Mouse (Mus musculus) urinary bladder, adult 18-20 months (tissue): Measurements from ENCODE around the gene Aoc1.
A peak's percentile ranks its signal among the peaks of the same experiment; 100 is the strongest.

Source experiments
- DNase-seq, 2 experiments: peaks; one replicate each; pipeline ENCODE4 v3.0.0; 2022; ENCODE audit warnings: low spot score in 2 of 2, mixed read lengths in 2 of 2

Gene Aoc1

DNA sequence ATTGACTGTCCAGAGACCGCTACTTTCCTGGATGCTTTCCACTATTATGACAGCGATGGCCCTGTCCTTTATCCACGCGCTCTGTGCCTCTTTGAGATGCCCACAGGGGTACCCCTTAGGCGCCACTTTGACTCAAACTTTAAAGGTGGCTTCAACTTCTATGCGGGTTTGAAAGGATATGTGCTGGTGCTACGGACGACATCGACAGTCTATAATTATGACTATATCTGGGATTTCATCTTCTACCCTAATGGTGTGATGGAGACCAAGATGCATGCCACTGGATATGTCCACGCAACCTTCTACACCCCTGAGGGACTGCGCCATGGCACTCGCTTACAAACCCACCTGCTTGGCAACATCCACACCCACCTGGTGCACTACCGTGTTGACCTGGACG, 33.7 kb downstream of the Aoc1 start:
- DNase-seq = no peak

DNA sequence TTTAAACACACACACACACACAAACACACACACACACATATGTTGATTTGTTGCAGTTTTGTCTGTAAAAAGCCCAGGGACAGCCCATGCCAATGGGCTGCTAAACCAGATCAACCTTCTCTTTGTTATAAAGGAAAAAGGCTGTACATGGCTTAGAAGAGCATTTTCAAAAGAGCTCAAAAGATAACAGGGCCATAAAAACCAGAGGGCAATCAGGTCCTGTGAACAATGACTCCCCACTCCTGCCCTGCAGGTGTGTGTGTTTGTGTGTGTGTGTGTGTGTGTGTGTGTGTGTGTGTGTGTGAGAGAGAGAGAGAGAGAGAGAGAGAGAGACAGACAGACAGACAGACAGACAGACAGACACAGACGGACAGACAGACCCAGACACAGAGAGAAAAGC, 36.5 kb downstream of the Aoc1 start:
- DNase-seq = no peak

DNA sequence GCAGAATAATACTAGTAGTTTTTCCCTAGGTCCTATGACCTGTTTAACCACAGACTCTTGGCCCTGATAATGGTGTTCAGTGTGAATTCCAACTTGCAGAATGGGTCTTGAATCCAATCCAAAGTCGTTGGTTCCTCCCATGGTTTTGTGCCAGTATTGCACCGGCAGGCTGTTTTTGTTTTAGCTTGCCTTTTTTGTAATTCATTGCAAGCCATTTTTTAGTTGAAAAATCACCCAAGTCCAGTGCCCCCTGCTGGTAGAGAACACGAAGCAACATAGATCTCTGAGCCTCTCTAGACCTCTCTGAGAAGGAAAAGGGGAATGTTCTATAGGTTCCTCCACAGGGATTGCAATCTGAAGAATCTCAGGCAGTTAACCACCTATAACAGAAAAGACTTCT, 39.3 kb downstream of the Aoc1 start:
- no peak for DNase-seq

DNA sequence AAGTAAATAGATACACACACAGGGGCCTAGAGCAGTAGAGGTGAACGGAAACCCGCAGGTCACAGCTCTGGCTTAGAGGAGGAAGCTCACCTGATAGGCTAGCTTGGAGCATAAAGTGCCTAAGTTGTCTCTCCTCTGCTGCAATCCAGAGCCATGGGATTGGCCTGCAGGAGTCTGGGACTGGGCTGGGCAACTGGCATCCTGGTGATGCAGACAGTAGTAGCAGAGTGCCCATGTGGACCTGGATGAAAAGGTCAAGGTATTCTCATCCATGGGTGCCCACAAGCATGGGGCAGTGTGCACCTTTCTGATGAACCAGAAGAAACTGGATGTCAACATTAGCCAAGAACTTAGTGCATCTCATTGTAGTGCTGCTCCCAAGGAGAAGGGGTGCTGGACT, 40.9 kb downstream of the Aoc1 start:
- no peak for DNase-seq

DNA sequence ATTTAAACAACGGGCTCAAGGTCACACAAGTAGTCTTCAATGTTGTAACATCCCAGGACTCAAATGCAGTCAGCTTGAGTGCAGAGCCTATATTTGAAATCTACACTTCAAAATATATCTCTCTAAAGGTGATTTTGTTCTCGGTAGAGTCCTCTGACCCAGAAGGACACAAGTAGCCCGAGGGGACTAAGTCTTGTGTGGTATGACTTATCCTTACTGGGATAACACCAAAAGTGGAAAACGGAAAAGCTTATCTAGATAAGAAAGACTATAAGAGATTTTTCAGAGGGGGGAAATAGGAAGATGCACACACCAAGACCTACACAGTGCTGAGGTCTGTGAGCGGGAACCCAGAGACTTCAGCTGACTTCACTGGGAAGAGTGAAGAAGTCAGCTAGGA, 56.9 kb downstream of the Aoc1 start, which contains the start of gene 1600015I10Rik:
Gene 1600015I10Rik, plus strand, starts transcription at position 301 of the 400 bp plus-strand sequence.
- DNase-seq = no peak

DNA sequence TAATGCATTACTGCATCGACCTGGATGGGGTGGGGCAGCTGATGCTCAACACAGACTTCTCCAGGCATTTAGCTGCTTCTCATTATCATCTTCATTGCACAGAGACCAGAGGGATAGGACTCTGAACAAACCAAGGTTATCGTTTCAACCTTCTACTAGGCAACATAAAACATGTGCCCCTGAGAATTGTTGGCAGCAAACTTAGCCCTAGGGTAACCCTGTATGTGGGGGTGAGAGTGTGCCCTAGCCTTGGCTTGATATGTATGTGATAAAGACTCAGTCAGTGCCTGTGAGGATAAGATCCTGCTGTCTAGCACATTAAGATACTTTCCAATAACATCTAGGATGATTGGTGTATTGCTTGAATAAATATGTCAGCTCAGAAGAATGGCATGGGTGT, 76.9 kb downstream of the Aoc1 start:
- no peak for DNase-seq

DNA sequence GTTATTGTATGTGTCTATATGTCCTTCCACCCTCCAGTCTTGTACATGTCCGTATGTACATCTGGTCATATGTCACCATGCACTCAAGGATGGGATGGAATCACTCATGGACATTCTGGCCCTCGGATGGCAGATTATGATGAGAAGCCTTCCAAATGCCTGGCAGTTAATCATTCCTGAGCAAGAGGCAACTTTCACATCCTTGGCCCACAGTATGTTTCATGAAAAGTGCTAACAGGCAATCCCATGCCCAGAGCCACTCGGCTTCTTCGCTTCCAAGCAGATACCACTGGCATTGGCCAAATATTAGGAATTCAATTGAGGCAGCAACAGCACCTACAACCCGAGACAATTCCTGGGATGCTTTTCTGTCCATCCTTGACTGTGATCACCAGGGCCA, 78.0 kb downstream of the Aoc1 start:
- no peak for DNase-seq

DNA sequence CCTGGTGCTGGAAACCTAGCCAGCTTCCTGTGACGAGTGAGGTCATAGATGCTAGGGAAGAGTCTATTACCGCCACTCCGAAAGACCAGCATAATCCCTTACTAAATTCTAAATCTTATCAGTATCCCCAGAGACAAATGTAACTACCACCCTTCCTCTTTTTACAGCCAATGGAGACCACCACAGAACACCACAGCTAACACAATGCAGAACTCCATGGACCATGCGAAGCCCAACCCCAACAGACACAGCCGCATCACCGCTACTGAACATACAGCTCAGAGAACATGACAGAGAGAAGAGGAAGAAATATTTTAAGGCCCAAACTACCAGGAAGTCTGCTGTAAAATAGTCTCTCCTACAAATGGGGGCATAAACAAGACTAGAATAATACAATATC, 78.9 kb downstream of the Aoc1 start:
- no peak for DNase-seq

DNA sequence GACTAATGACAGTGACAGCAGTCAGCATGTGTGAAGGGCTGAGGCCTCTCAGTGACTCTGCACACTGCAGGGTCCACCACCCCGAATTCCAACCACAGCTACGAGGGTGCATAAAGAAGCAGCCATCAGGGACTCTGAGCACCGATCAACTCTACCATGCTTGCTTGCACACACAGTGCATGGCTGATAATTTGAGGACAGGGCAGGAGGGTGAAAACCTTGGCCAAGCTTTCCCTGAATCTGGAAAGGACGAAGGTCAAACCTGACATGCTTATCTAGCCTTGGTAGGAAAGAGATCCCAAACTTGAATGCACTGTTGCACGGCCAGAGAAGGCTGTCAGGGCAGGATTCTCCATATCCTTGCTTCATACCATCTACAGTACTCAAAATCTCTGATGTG, 80.5 kb downstream of the Aoc1 start:
- DNase-seq = no peak

DNA sequence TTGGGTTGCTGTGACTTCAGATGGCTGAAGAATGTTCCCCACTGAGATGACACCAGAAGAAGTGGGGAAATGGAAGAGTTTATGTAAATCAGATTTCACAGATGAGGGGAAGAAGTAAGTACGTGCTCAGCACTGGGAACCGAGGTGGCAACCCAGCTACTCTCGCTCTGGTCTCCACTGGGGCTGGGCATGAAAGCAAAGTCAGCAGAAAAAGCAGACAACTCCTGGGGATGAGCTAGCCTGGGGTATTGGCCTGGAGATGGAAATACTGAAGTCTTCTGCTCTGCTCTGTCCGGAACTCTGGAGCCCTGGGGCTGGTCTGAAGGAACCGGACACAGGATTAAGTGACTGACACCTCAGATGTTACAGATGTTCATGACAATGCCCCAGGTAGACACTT, 81.5 kb downstream of the Aoc1 start:
- DNase-seq = no peak

DNA sequence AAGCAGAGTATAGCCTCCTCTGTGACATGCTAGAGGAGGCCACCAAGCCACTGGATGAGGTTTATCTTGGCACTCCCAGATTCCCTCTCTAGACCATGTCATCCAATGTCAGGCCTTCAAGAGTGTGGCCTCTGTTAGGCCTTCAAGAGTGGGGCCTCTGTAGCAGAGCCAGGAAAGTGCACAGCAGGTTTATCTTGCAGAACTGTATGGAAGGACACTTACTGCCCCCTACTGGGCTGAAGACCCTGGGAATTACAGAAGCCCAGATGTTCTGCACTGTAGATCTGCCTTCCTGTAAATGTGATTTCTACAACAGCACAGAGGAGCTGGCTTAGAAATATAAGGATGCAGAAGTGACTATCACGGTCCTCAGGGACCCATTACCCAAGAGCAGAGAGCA, 82.2 kb downstream of the Aoc1 start:
- peak in 1 of 2 experiments; percentile 42 for DNase-seq

DNA sequence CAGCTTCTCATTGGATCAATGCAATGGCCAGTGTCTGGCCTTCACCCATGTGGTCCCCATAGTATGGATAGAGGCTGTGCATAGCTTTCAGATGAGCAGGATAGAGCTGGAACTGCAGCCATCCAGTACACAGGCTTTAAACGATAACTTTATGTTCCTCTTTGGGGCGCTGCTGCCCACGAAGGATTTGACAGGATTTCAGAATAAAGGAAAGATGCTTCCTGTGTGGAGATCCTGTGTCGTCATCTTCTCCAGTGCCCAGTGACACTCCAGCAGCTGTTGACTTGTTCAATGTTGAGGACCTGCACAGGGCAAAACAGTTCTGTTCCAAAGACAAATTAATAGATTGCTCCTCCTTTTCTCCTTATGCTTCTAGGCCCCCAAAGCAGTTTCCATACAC, 84.1 kb downstream of the Aoc1 start:
- DNase-seq = no peak

DNA sequence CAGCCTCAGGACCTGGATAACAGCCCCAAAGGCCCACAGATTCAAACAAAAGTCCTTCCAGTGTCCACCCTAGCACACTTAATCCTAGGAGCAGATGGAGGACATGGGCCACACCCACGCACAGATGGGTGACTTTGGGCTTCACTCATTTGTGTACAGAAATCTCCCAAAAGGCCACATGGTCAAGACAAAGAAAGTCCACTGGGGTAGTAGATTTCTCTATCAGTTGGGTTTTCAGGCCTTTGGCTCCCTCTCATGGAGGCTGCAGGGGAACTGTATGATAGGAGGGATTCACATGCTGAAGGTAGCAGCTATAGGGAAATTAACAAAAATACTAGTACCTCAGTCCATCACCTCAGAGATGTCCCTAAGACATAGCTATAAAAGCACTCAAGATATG, 85.4 kb downstream of the Aoc1 start:
- DNase-seq = peak in 1 of 2 experiments; percentile 9
